Mouse (Mus musculus): ENCODE measurements around the gene Dennd4b.
"Not testable (repeated sequence)": the region's sequence is repeated elsewhere in the genome, so short reads cannot be mapped to it uniquely, and the experiment has no call there.

- not testable (repeated sequence) for TF ChIP-seq TBP (conservative IDR thresholded peaks at IDR 0.05; ENCODE audit: low read depth, low read length); NELFE (IDR thresholded peaks at IDR 0.05; ENCODE audit: low read depth, low read length); SIN3A (IDR thresholded peaks at IDR 0.05; ENCODE audit: low read length); MAFK (IDR thresholded peaks at IDR 0.05; ENCODE audit: insufficient replicate concordance, low read length); CHD2 (IDR thresholded peaks at IDR 0.05; ENCODE audit: low read length); USF1 (IDR thresholded peaks at IDR 0.05; ENCODE audit: low read depth, low read length)
Observed at GRCm38 (mm10) chr3:90253174-90253573, 11.8 kb upstream of the Dennd4b start.

Data from CH12.LX (cell line).